Mouse (Mus musculus): ENCODE measurements at regions not wholly inside any gene's neighbourhood (a gene's known extent, or its start where the extent isn't known, plus 50 kb on each side); places are given as distances from the start of the nearest gene placed in this dataset.
A peak's percentile ranks its signal among the peaks of the same experiment; 100 is the strongest.

DNA sequence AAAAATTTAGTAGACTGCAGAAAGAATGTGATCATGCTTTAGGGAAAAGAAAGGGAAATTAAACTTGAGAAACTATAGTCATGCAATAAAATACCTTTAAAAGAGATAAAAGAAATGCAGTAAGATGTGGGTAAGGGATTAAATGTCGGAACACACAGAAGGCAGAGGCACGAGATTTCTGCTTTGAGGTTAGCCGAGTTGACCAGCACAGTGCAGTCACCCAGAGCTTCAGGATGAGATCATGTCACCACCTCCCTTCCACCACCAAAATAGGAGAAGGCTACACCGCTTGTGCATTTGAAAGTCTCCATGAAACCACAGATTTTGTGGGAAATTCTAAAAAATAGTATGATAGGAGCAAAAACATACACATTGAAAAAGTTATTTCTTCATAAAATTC, 166.6 kb downstream of the Fam198b start:
- no peaks in the 10 kb centered on the region for H3K36me3 ChIP-seq (ENCODE audit: insufficient read depth)
- no peak overlapping the region for H3K9ac ChIP-seq
- no peak overlapping the region for H3K27ac ChIP-seq (ENCODE audit: low read depth)
- no peaks in the 10 kb centered on the region for H3K9me3 ChIP-seq (ENCODE audit: low read depth, low read length)
- no peak for TF ChIP-seq CTCF (IDR thresholded peaks at IDR 0.05; ENCODE audit: low read depth)
- DNase-seq (no peak), ATAC-seq (ENCODE audit: insufficient read depth) (no peak)
- H3K4me1 ChIP-seq (ENCODE audit: insufficient read depth) = 0 out of 2 replicates have a peak, but pooled peaks cover 5% of the 10 kb centered on the region
- H3K4me2 ChIP-seq = no peak overlapping the region
- WGBS = 81% methylated on average over 4 of the region's 4 CpGs
- no peak overlapping the region for H3K4me3 ChIP-seq (ENCODE audit: low read depth, low read length)
- H3K27me3 ChIP-seq (ENCODE audit: insufficient read depth, low read length) = no peaks in the 10 kb centered on the region

- H3K4me2 ChIP-seq = no peak overlapping the region
- no peak for ATAC-seq (ENCODE audit: insufficient read depth)
- peaks cover 5% of the 10 kb centered on the region; the same call in 1 of the 2 replicates for H3K4me1 ChIP-seq (ENCODE audit: insufficient read depth)
- H3K4me3 ChIP-seq (ENCODE audit: low read depth, low read length) = no peak overlapping the region
- 55% methylated on average over 4 of the region's 4 CpGs for WGBS
- H3K36me3 ChIP-seq (ENCODE audit: insufficient read depth) = no peaks in the 10 kb centered on the region
- H3K9me3 ChIP-seq (ENCODE audit: low read depth, low read length) = no peaks in the 10 kb centered on the region
- no peak overlapping the region for H3K9ac ChIP-seq
- no peaks in the 10 kb centered on the region for H3K27me3 ChIP-seq (ENCODE audit: insufficient read depth, low read length)
- TF ChIP-seq CTCF (IDR thresholded peaks at IDR 0.05; ENCODE audit: low read depth) = no peak
- H3K27ac ChIP-seq (ENCODE audit: low read depth) = no peak overlapping the region
- DNase-seq = peak; percentile 26
Measured at GRCm38 (mm10) chr3:80051963-80052362, 167.6 kb downstream of the Fam198b start.

DNA sequence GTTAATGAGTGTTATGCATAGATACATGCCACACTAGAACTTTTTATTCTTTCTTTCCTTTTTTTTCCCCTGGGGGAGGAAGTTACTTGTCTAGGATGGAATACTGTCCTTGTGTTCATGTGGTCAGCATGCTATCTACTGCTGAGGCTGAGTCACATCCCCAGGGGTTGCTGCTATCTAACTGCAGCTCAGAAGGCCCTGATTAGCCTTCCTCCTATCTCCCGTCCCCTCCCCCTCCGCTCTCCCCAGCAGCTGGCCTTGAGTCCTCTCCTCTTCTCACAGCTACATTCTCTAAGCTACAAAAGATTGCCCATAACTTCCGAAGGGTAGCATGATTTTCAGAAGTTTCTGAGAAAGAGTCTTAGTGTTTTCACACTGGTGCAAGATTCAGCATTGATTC, 168.5 kb downstream of the Fam198b start:
- Histone ChIP-seq H3K9ac (no peak overlapping the region), H3K36me3 (ENCODE audit: insufficient read depth) (no peaks in the 10 kb centered on the region), H3K4me2 (no peak overlapping the region), H3K9me3 (ENCODE audit: low read depth, low read length) (no peaks in the 10 kb centered on the region), H3K4me1 (ENCODE audit: insufficient read depth) (peaks cover 10% of the 10 kb centered on the region; the same call in 1 of the 2 replicates), H3K27ac (ENCODE audit: low read depth) (no peak overlapping the region), H3K4me3 (ENCODE audit: low read depth, low read length) (no peak overlapping the region), H3K27me3 (ENCODE audit: insufficient read depth, low read length) (no peaks in the 10 kb centered on the region)
- 40% methylated on average over 3 of the region's 3 CpGs for WGBS
- ATAC-seq (ENCODE audit: insufficient read depth) = no peak
- no peak for DNase-seq
- no peak for TF ChIP-seq CTCF (IDR thresholded peaks at IDR 0.05; ENCODE audit: low read depth)

DNA sequence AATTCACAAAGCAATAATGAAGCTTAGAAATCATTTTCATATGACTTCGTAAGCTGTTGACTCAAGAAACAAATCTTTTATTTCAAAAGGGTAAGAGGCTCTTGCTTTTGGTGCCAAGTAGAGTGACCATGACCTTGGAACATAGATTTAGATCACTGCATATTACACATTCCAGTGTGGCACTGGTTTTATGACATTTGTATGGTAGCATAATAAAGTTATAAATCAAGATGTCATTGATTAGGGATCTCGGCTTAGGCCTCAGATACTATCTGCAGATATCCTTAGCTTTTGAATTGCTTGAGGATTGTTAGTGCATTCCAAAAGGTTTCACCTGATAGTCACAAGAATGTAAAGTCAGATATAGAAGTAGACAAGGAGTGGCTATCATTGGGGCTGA, 169.1 kb downstream of the Fam198b start:
- Histone ChIP-seq H3K9ac (no peak overlapping the region), H3K4me1 (ENCODE audit: insufficient read depth) (peaks cover 10% of the 10 kb centered on the region; the same call in 1 of the 2 replicates), H3K36me3 (ENCODE audit: insufficient read depth) (no peaks in the 10 kb centered on the region), H3K27me3 (ENCODE audit: insufficient read depth, low read length) (no peaks in the 10 kb centered on the region), H3K4me3 (ENCODE audit: low read depth, low read length) (no peak overlapping the region), H3K4me2 (no peak overlapping the region), H3K27ac (ENCODE audit: low read depth) (no peak overlapping the region), H3K9me3 (ENCODE audit: low read depth, low read length) (no peaks in the 10 kb centered on the region)
- TF ChIP-seq CTCF (IDR thresholded peaks at IDR 0.05; ENCODE audit: low read depth) = no peak
- ATAC-seq (ENCODE audit: insufficient read depth) = no peak
- 86% methylated on average over 2 of the region's 2 CpGs for WGBS
- DNase-seq = no peak

- no peak overlapping the region for H3K4me3 ChIP-seq (ENCODE audit: low read depth, low read length)
- H3K27ac ChIP-seq (ENCODE audit: low read depth) = peak overlapping the region; percentile 84
- peaks cover 10% of the 10 kb centered on the region; the same call in 1 of the 2 replicates for H3K4me1 ChIP-seq (ENCODE audit: insufficient read depth)
- 25% methylated on average over 6 of the region's 6 CpGs for WGBS
- H3K36me3 ChIP-seq (ENCODE audit: insufficient read depth) = no peaks in the 10 kb centered on the region
- no peaks in the 10 kb centered on the region for H3K27me3 ChIP-seq (ENCODE audit: insufficient read depth, low read length)
- peak overlapping the region; percentile 39 for H3K4me2 ChIP-seq
- no peaks in the 10 kb centered on the region for H3K9me3 ChIP-seq (ENCODE audit: low read depth, low read length)
- TF ChIP-seq CTCF (IDR thresholded peaks at IDR 0.05; ENCODE audit: low read depth) = no peak
- ATAC-seq (ENCODE audit: insufficient read depth) (peak; percentile 67), DNase-seq (peak; percentile 59)
- H3K9ac ChIP-seq = no peak overlapping the region
Measured at GRCm38 (mm10) chr3:80056636-80057350, 172.5 kb downstream of the Fam198b start.

DNA sequence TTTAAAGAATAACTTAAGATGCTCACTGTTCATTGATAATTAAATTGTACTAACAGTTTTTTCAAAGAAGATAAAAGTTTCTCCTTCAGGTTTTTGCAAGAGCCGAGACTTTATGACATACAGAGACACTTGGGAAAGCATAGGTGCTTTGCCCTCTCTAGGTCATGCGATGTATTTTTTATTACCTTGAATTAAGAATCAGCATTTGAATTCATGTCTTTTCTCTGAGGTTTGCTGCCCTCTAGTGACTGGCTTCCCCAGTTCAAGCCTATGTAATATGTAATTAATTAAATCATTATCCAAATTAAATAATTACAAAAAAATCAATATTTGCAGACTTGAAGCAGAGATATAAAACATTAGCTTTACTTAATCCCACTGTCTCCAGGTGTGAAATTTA, 174.4 kb downstream of the Fam198b start:
- no peak overlapping the region for H3K4me3 ChIP-seq (ENCODE audit: low read depth, low read length)
- TF ChIP-seq CTCF (IDR thresholded peaks at IDR 0.05; ENCODE audit: low read depth) = peak; percentile 65
- H3K9ac ChIP-seq = no peak overlapping the region
- H3K9me3 ChIP-seq (ENCODE audit: low read depth, low read length) = no peaks in the 10 kb centered on the region
- no peak overlapping the region for H3K27ac ChIP-seq (ENCODE audit: low read depth)
- H3K27me3 ChIP-seq (ENCODE audit: insufficient read depth, low read length) = no peaks in the 10 kb centered on the region
- H3K36me3 ChIP-seq (ENCODE audit: insufficient read depth) = no peaks in the 10 kb centered on the region
- ATAC-seq (ENCODE audit: insufficient read depth) (peak; percentile 75; the same call in 1 of the 2 replicates), DNase-seq (peak; percentile 84)
- H3K4me2 ChIP-seq = no peak overlapping the region
- H3K4me1 ChIP-seq (ENCODE audit: insufficient read depth) = peaks cover 5% of the 10 kb centered on the region; the same call in 1 of the 2 replicates
- 22% methylated on average over 2 of the region's 2 CpGs for WGBS

DNA sequence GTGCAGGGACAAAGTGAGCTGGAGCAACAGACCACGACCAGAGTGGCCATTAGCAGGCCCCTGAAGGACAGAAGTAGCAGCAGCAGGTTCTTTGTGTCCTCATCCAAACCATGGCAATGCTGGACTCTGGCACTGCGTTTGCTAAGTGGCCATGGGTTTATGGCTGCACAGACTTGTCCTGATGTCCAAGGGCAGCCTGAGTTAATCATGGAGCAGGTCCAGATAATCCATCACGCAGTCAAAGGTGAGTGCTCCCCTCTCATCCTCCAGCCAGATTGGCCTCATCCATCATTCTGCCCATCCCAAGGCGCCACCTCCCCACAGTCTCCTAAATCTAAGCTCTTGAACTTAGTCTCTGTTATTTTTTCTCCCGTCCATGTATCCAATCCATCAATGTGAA, 186.4 kb downstream of the Fam198b start:
- TF ChIP-seq CTCF (IDR thresholded peaks at IDR 0.05; ENCODE audit: low read depth) = no peak
- H3K27me3 ChIP-seq (ENCODE audit: insufficient read depth, low read length) = no peaks in the 10 kb centered on the region
- DNase-seq = no peak
- no peak for ATAC-seq (ENCODE audit: insufficient read depth)
- no peak overlapping the region for H3K4me3 ChIP-seq (ENCODE audit: low read depth, low read length)
- H3K9ac ChIP-seq = no peak overlapping the region
- no peak overlapping the region for H3K27ac ChIP-seq (ENCODE audit: low read depth)
- H3K4me1 ChIP-seq (ENCODE audit: insufficient read depth) = no peaks in the 10 kb centered on the region
- no peak overlapping the region for H3K4me2 ChIP-seq
- 56% methylated on average over 5 of the region's 5 CpGs for WGBS
- H3K36me3 ChIP-seq (ENCODE audit: insufficient read depth) = no peaks in the 10 kb centered on the region
- no peaks in the 10 kb centered on the region for H3K9me3 ChIP-seq (ENCODE audit: low read depth, low read length)

All from lung, embryonic 14.5 days (tissue).